Mouse (Mus musculus): ENCODE results near the gene 1700028P14Rik.

DNA sequence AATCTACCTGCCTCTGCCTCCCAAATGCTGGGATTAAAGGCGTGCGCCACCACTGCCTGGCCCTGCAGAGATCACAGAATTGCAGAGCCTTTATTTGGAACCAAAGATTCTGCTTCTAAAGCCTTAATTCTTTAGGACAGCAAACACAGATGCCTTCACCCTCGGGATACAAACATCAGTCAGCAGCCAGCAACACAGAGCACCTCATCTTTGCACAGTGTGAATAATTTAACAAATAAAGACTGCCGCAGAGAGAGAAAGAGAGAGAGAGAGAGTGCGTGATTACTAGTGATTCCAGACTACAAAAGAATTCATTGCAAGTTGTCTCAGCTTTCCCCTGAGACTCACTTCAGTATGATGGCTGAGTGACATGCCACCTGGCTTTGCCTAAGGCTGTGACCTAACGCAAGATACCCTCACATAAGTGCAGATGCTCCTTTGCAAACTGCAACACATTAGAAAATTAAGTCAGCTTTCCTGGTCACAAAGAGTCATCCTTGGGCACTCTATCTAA is 15.6 kb upstream of the 1700028P14Rik start:
- no peak for TF ChIP-seq USF1 (IDR thresholded peaks at IDR 0.05; ENCODE audit: low read depth)
- no peak for TF ChIP-seq POLR2A (IDR thresholded peaks at IDR 0.05; ENCODE audit: insufficient read length, low read depth)
- TF ChIP-seq POLR2AphosphoS2 (IDR thresholded peaks at IDR 0.05; ENCODE audit: insufficient read length, low read depth), result no peak

Data from myocyte (in vitro differentiated cells).